Mouse (Mus musculus): ENCODE data around the gene Chrm4.

GRCm38 (mm10) chr2:91897968-91898367 lies 29.1 kb upstream of the Chrm4 start:
- TF ChIP-seq CTCF (IDR thresholded peaks at IDR 0.05; ENCODE audit: control insufficient read depth, insufficient read depth, insufficient read length) (no peak), MYOG (IDR thresholded peaks at IDR 0.05; ENCODE audit: control insufficient read depth, extremely low read depth, insufficient read length) (no peak), FOSL1 (IDR thresholded peaks at IDR 0.05; ENCODE audit: insufficient read depth, low read length, poor library complexity, severe bottlenecking) (no peak)
